Mouse (Mus musculus): Measurements from ENCODE around the gene Ncan.

GRCm38 (mm10) chr8:70130066-70130465 lies 9.4 kb upstream of the Ncan start:
- no peak for TF ChIP-seq POLR2A (IDR thresholded peaks at IDR 0.05; ENCODE audit: low read depth, low read length)
- TF ChIP-seq CTCF (conservative IDR thresholded peaks at IDR 0.05; ENCODE audit: insufficient read depth, insufficient read length, low read depth, low read length), result no peak

Measured in kidney, adult 2 months (tissue).